Mouse (Mus musculus) E14TG2a.4 (cell line): ENCODE data around the gene Nlrp4e.

ENCODE experiments used
- CTCF ChIP-seq: conservative IDR thresholded peaks from 2 replicates; pipeline ENCODE4 v1.5.1; 2014; ENCODE audit warnings: low read length
- NANOG ChIP-seq: IDR thresholded peaks from 2 replicates; pipeline ENCODE4 v1.6.1; 2014; ENCODE audit warnings: borderline replicate concordance, low read length, mixed read lengths

DNA sequence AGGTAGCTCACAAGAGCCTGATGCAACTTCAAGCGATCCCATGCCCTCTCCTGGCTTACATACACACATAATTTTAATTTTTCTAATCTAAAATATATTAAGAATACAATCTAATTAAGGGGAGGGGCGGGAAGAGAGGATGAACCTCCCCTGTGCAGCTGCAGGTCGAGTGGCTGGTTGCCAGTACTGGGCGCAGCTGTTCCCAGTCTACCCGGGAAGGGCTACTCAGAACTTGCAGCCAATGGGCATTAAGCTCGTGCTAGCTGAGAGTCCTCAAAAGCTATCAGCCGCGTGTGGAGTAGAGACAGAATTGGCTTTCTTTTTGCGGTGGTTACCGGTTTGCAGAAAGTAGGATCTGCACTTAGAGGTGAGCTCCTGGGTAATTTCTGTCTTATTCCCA, 84.6 kb downstream of the Nlrp4e start, which contains the start of gene Nlrp5:
- no peak for TF ChIP-seq CTCF
- no peak for TF ChIP-seq NANOG
